Mouse (Mus musculus): ENCODE results near the gene Chst2.

DNA sequence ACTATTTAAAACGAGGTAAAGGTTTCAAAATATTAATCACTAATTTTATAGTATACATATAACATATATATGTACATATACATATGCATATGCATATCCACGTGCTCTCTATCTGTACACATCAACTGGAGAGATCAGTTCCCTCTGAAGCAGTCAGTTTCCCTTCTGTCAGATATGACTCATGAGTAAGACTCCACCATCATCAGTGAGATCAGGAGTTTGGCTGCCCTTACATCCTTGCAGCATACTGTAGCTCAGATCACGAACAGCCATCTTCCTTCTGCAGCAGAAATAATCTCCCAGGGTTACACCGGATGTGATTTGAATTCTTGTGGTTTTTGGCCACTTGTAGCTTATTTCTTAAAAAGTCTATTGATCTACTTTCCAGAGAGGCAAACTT lies 56.0 kb downstream of the Chst2 start:
- no peak for TF ChIP-seq CTCF (IDR thresholded peaks at IDR 0.05; ENCODE audit: borderline replicate concordance, insufficient read depth, low read depth, low read length)
- TF ChIP-seq POLR2A (IDR thresholded peaks at IDR 0.05; ENCODE audit: borderline replicate concordance, insufficient read depth, low read length): no peak
